Mouse (Mus musculus): ENCODE data around the gene Crisp2. TPM values are rescaled to one million over a fixed set of nuclear protein-coding genes. Genes with fewer than 3 reads are reported as not detected.
"Not testable (repeated sequence)": the region's sequence is repeated elsewhere in the genome, so short reads cannot be mapped to it uniquely, and the experiment has no call there.

Gene Crisp2
- polyA plus RNA-seq, 1 experiment from 2014 or later = 0.13 TPM

DNA sequence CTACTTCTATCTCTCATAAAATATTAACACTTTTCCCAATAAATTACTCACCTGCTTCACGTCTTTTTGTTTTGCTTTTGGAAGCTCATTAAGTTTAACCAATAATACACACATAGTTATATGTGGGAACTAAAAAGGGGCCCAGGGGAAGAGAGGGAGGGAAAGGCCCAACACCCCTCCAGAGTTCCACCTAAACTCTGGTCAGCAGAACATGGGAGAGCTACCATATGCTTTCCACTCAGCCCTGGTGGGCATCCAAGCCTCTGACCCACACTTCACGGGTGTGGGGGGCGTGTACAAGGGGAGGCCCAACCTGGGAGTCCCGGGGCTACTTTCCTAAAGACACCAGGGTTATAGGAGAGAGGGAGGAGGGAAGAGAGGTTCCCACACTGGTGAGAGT, 75.1 kb downstream of the Crisp2 start:
- Histone ChIP-seq H3K4me1 (ENCODE audit: insufficient read depth) (no peaks in the 10 kb centered on the region), H3K9me3 (ENCODE audit: low read length) (no peaks in the 10 kb centered on the region), H3K36me3 (replicated peaks; ENCODE audit: insufficient read depth, low read length) (no peaks in the 10 kb centered on the region), H3K9ac (replicated peaks) (no peak overlapping the region), H3K4me2 (ENCODE audit: low read depth, low read length) (no peak overlapping the region), H3K27me3 (ENCODE audit: insufficient read depth, low read length) (no peaks in the 10 kb centered on the region), H3K4me3 (ENCODE audit: low read depth, low read length) (no peak overlapping the region), H3K27ac (ENCODE audit: low read depth) (no peak overlapping the region)
- ATAC-seq = no peak
- DNase-seq = no peak
- 44% methylated on average over 4 of the region's 4 CpGs for WGBS (ENCODE audit: insufficient replicate concordance)
- TF ChIP-seq EP300 (IDR thresholded peaks at IDR 0.05; ENCODE audit: low read depth) = no peak
- no peak for TF ChIP-seq CTCF (IDR thresholded peaks at IDR 0.05; ENCODE audit: low read depth)

GRCm38 (mm10) chr17:40731296-40731695, 75.5 kb downstream of the Crisp2 start:
- Histone ChIP-seq H3K9me3 (ENCODE audit: low read length) (no peaks in the 10 kb centered on the region), H3K9ac (replicated peaks) (no peak overlapping the region), H3K4me2 (ENCODE audit: low read depth, low read length) (no peak overlapping the region), H3K4me3 (ENCODE audit: low read depth, low read length) (no peak overlapping the region), H3K36me3 (replicated peaks; ENCODE audit: insufficient read depth, low read length) (no peaks in the 10 kb centered on the region), H3K4me1 (ENCODE audit: insufficient read depth) (no peaks in the 10 kb centered on the region), H3K27ac (ENCODE audit: low read depth) (no peak overlapping the region), H3K27me3 (ENCODE audit: insufficient read depth, low read length) (no peaks in the 10 kb centered on the region)
- TF ChIP-seq EP300 (IDR thresholded peaks at IDR 0.05; ENCODE audit: low read depth) = no peak
- no peak for TF ChIP-seq CTCF (IDR thresholded peaks at IDR 0.05; ENCODE audit: low read depth)
- ATAC-seq (no peak), DNase-seq (no peak)
- 58% methylated on average over 2 of the region's 2 CpGs for WGBS (ENCODE audit: insufficient replicate concordance)

DNA sequence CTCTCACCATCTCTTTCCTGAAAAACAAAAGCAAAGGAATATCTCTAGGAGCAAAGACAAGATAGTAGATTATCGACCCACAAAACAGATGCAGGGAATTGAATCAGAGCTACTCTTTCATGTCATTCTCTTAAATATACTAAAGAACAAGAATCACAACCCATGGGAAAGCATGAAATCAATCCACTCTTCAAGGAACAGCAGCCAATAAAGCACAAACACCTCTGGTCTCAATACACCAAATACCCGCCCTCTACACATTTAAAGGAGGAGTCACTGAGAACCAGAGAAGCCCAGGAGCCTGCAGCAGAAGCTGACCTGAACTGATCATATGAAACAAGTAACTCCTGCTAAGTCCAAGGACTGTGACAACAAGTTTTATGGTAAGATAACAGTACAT, 80.0 kb downstream of the Crisp2 start, which contains the start of gene Esp1:
TSS of gene Esp1 (plus strand) at position 301 of the 400 bp plus-strand sequence.
- H3K9me3 ChIP-seq (ENCODE audit: low read length) = no peaks in the 10 kb centered on the region
- TF ChIP-seq EP300 (IDR thresholded peaks at IDR 0.05; ENCODE audit: low read depth) (no peak), CTCF (IDR thresholded peaks at IDR 0.05; ENCODE audit: low read depth) (no peak)
- ATAC-seq = no peak

GRCm38 (mm10) chr17:40717055-40717454, 89.7 kb downstream of the Crisp2 start:
- not testable (repeated sequence) for H3K9ac ChIP-seq (replicated peaks); H3K4me2 ChIP-seq (ENCODE audit: low read depth, low read length); H3K9me3 ChIP-seq (ENCODE audit: low read length); ATAC-seq; H3K4me3 ChIP-seq (ENCODE audit: low read depth, low read length); H3K4me1 ChIP-seq (ENCODE audit: insufficient read depth); H3K27ac ChIP-seq (ENCODE audit: low read depth); DNase-seq; H3K36me3 ChIP-seq (replicated peaks; ENCODE audit: insufficient read depth, low read length); H3K27me3 ChIP-seq (ENCODE audit: insufficient read depth, low read length)

More for the DNA sequence above, 80.0 kb downstream of the Crisp2 start, which contains the start of gene Esp1:
- Histone ChIP-seq H3K27me3 (ENCODE audit: insufficient read depth, low read length) (no peaks in the 10 kb centered on the region), H3K4me2 (ENCODE audit: low read depth, low read length) (no peak within 1 kb of the TSS), H3K4me1 (ENCODE audit: insufficient read depth) (no peaks in the 10 kb centered on the region), H3K36me3 (replicated peaks; ENCODE audit: insufficient read depth, low read length) (no peaks in the 10 kb centered on the region), H3K27ac (ENCODE audit: low read depth) (no peak within 1 kb of the TSS), H3K9ac (replicated peaks) (no peak within 1 kb of the TSS), H3K4me3 (ENCODE audit: low read depth, low read length) (no peak within 1 kb of the TSS)
- DNase-seq = no peak
- 78% methylated on average over 2 of the region's 2 CpGs for WGBS (ENCODE audit: insufficient replicate concordance)

GRCm38 (mm10) chr17:40716273-40716672, 90.5 kb downstream of the Crisp2 start:
- no peaks in the 10 kb centered on the region for H3K27me3 ChIP-seq (ENCODE audit: insufficient read depth, low read length)
- H3K4me3 ChIP-seq (ENCODE audit: low read depth, low read length) = no peak overlapping the region
- H3K9ac ChIP-seq (replicated peaks) = no peak overlapping the region
- ATAC-seq = no peak
- no peak for DNase-seq
- H3K36me3 ChIP-seq (replicated peaks; ENCODE audit: insufficient read depth, low read length) = no peaks in the 10 kb centered on the region
- H3K27ac ChIP-seq (ENCODE audit: low read depth) = no peak overlapping the region
- no peak for TF ChIP-seq EP300 (IDR thresholded peaks at IDR 0.05; ENCODE audit: low read depth)
- TF ChIP-seq CTCF (IDR thresholded peaks at IDR 0.05; ENCODE audit: low read depth) = no peak
- no peaks in the 10 kb centered on the region for H3K4me1 ChIP-seq (ENCODE audit: insufficient read depth)
- H3K9me3 ChIP-seq (ENCODE audit: low read length) = no peaks in the 10 kb centered on the region
- no peak overlapping the region for H3K4me2 ChIP-seq (ENCODE audit: low read depth, low read length)

Other genes with a start within 250 kb of the Crisp2 start
- gene Esp6, start 245.5 kb downstream of the Crisp2 start, polyA plus RNA-seq (2015; fragmentation: Nextera tagmentation; extraction: Ambion mirVana) = not detected in 2 replicates
- not detected in 2 replicates for gene Esp4, start 208.4 kb downstream of the Crisp2 start, polyA plus RNA-seq (2015; fragmentation: Nextera tagmentation; extraction: Ambion mirVana)
- not detected in 2 replicates for gene Esp3, start 174.9 kb downstream of the Crisp2 start, polyA plus RNA-seq (2015; fragmentation: Nextera tagmentation; extraction: Ambion mirVana)
- not detected in 2 replicates for gene Esp1, start 79.9 kb downstream of the Crisp2 start, polyA plus RNA-seq (2015; fragmentation: Nextera tagmentation; extraction: Ambion mirVana)
- gene Rhag, start 4.1 kb upstream of the Crisp2 start, polyA plus RNA-seq (2015; fragmentation: Nextera tagmentation; extraction: Ambion mirVana) = 61.6 and 71.2 TPM in 2 replicates
- gene 9130008F23Rik, start 73.6 kb upstream of the Crisp2 start, polyA plus RNA-seq (2015; fragmentation: Nextera tagmentation; extraction: Ambion mirVana) = 0.09 and 0.22 TPM in 2 replicates
- gene Glyatl3, start 107.3 kb upstream of the Crisp2 start, polyA plus RNA-seq (2015; fragmentation: Nextera tagmentation; extraction: Ambion mirVana) = not detected in 2 replicates
- 49.7 and 52.0 TPM in 2 replicates for gene Mut, start 127.7 kb upstream of the Crisp2 start, polyA plus RNA-seq (2015; fragmentation: Nextera tagmentation; extraction: Ambion mirVana)
- gene Cenpq, start 128.0 kb upstream of the Crisp2 start, polyA plus RNA-seq (2015; fragmentation: Nextera tagmentation; extraction: Ambion mirVana) = 11.7 and 12.4 TPM in 2 replicates